8 mouse cellular contexts compared by ENCODE assay signal in the genomic region with DNA sequence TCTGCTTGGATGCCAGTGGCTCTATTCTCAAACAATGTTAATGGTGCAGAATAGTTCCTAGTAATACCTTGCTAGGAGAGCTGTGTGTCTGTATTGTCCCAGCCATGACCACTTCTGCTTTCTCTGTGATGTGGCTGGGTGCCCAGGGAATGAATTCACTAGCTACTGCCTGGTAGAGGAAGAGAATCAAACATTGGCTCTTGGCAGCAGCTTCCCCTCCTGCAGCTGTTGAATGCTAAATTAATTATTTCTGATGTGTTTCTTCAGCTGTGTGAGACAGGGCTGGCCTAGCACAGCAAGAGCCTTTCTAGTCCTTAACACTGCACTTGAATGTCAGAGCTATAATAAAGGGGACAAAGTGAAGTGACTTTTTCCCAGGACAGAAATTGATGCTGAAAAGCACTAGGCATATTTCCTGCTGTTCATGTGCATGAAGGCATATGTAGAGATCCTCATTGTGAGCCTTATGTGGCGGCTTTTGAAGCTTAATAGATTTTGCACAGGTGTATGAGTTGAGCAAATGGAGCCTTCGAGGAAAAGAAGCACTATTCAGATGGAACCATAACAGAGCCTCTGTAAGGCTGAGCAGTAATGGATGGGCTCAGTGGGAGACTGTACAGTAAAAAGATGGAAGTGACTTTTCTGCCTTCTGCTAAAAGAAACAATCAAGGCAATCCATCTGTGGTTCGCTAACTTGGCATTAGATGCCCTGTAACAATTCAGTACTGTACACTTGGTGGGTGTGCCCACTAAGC. TPM values are rescaled to one million over a fixed set of nuclear protein-coding genes. Genes with fewer than 3 reads are reported as not detected.
DNase-seq lines count a peak whose midpoint lies in the region.

No protein-coding gene starts in this region.

- DNase-seq in kidney, postnatal 14 days = peak; percentile 19
- no peak for DNase-seq in kidney, adult 11 months
- peak; percentile 26 for DNase-seq in brain, embryonic 18.5 days (ENCODE audit: low read depth, low spot score)
- peak; percentile 3 for DNase-seq in gastrocnemius, adult 18-20 months (ENCODE audit: low spot score)
- peak; percentile 18 to 32 for DNase-seq in left cerebral cortex, adult 18-20 months (ENCODE audit: low spot score in 2 of 2)
- DNase-seq in right cerebral cortex, postnatal 14 days = peak; percentile 38
- DNase-seq in thymus, postnatal 10 days (ENCODE audit: low spot score in 2 of 2) = no peak
- DNase-seq in adrenal gland, postnatal 36 days = no peak

RNA-seq across cellular contexts. Expression of gene Xrcc4, which starts 46.9 kb away (rescaled TPM):
- total RNA-seq in gastrocnemius, adult 18-20 months (2021) = 1 to 10 TPM; 7.8 to 9.5 TPM
- total RNA-seq in left cerebral cortex, adult 18-20 months (2021) = 10 to 100 TPM; 13.3 to 16.2 TPM
- total RNA-seq in adrenal gland, postnatal 36 days (2021) = 10 to 100 TPM; 14.1 to 14.8 TPM

RNA-seq across cellular contexts. Expression of gene Tmem167, which starts 47.4 kb away (rescaled TPM):
- 1 to 10 TPM; 5.7 to 6.7 TPM for total RNA-seq in gastrocnemius, adult 18-20 months (2021)
- total RNA-seq in left cerebral cortex, adult 18-20 months (2021) = 10 to 100 TPM; 21.7 to 22.3 TPM
- total RNA-seq in adrenal gland, postnatal 36 days (2021) = 10 to 100 TPM; 18.4 to 19.2 TPM

Comparison
In these comparisons a context has a peak if more than half of its experiments do, and no peak if none do; other contexts are left out.
1. DNase-seq: peak in kidney, postnatal 14 days (single experiment), brain, embryonic 18.5 days (single experiment), gastrocnemius, adult 18-20 months (single experiment), left cerebral cortex, adult 18-20 months (2 of 2) and right cerebral cortex, postnatal 14 days (single experiment); none in kidney, adult 11 months (single experiment), thymus, postnatal 10 days (0 of 2) and adrenal gland, postnatal 36 days (0 of 2).